Comparison of ENCODE assay signal across 9 mouse cellular contexts in genomic region chr11:116532810-116533338, GRCm38 (mm10). TPM values are rescaled to one million over a fixed set of nuclear protein-coding genes. Genes with fewer than 3 reads are reported as not detected.
DNase-seq lines count a peak whose midpoint lies in the region; ATAC-seq and TF ChIP-seq lines count a peak whose summit lies in the region.
"Had no signal": no experiment of that assay in that cellular context is flagged by ENCODE, and none has a peak within 500 bp of the region (broad histone marks: within the 10 kb centered on the region; RNA-seq: fewer than 3 reads in every experiment).

No protein-coding gene starts in this region.

- peak overlapping the region; percentile 87 for H3K4me2 ChIP-seq in hindbrain, embryonic 15.5 days
- H3K4me2 ChIP-seq in midbrain, embryonic 16.5 days (ENCODE audit: low read length): peak overlapping the region; percentile 71

- peak; percentile 28; the same call in 1 of the 2 replicates for ATAC-seq in frontal cortex, adult (ENCODE audit: low TSS enrichment)
- 0 out of 2 replicates have a peak, but pooled peaks have one; percentile 5 for ATAC-seq in hindbrain, embryonic 15.5 days (ENCODE audit: low FRiP score, low read depth)
- ATAC-seq in midbrain, embryonic 16.5 days: peak; percentile 14; the same call in 1 of the 2 replicates

- H3K4me1 ChIP-seq in hindbrain, embryonic 15.5 days (replicated peaks): peaks cover 43% of the 10 kb centered on the region
- no peaks in the 10 kb centered on the region for H3K4me1 ChIP-seq in liver, adult 2 months (ENCODE audit: control insufficient read depth, insufficient read depth, low read length)
- H3K4me1 ChIP-seq in midbrain, embryonic 16.5 days (ENCODE audit: control insufficient read depth, insufficient read depth, low read length): peaks cover 30% of the 10 kb centered on the region

- 0 out of 2 replicates have a peak, but pooled peaks cover 6% of the 10 kb centered on the region for H3K36me3 ChIP-seq in hindbrain, embryonic 15.5 days
- no peaks in the 10 kb centered on the region for H3K36me3 ChIP-seq in liver, adult 2 months (ENCODE audit: control insufficient read depth, insufficient read depth, low read length)
- H3K36me3 ChIP-seq in midbrain, embryonic 16.5 days (ENCODE audit: control insufficient read depth, insufficient read depth, low read length): no peaks in the 10 kb centered on the region

- DNase-seq in frontal cortex, adult 2 months (ENCODE audit: extremely low spot score in 1 of 2, low spot score in 1 of 2): no peak
- DNase-seq in cerebellum, postnatal 14 days: peak; percentile 73 to 74
- peak; percentile 81 for DNase-seq in gastrocnemius, adult 2 months
- DNase-seq in liver, adult 2 months (ENCODE audit: extremely low read depth, low read depth, low spot score): no peak
- DNase-seq in thymus, postnatal 0 days (ENCODE audit: low spot score): peak; percentile 27

- TF ChIP-seq CTCF in gastrocnemius, adult 2 months (IDR thresholded peaks at IDR 0.05): peak; percentile 33
- no peak for TF ChIP-seq CTCF in liver, adult 2 months (IDR thresholded peaks at IDR 0.05; ENCODE audit: low read depth, low read length)

- H3K79me2 ChIP-seq in liver, adult 2 months (ENCODE audit: control insufficient read depth, insufficient read depth, low read length): no peaks in the 10 kb centered on the region

- under 1% methylated on average over 50 of the region's 50 CpGs for WGBS in hindbrain, embryonic 15.5 days
- WGBS in liver, adult 2 months: 2% methylated on average over 50 of the region's 50 CpGs
- WGBS in midbrain, embryonic 16.5 days: under 1% methylated on average over 45 of the region's 50 CpGs

- intact Hi-C loops in gastrocnemius, adult 2 months (cut with DNase I): no loop called here

- peak overlapping the region; percentile 79 for H3K27ac ChIP-seq in gastrocnemius, adult 2 months
- 0 out of 2 replicates have a peak overlapping the region, but pooled peaks have one; percentile 14 for H3K27ac ChIP-seq in hindbrain, embryonic 15.5 days (replicated peaks)
- no peak overlapping the region for H3K27ac ChIP-seq in liver, adult 2 months (replicated peaks; ENCODE audit: insufficient read depth, low read depth, low read length)
- no peak overlapping the region for H3K27ac ChIP-seq in midbrain, embryonic 16.5 days (ENCODE audit: low read length)

- H3K9ac ChIP-seq in hindbrain, embryonic 15.5 days: peak overlapping the region; percentile 32
- H3K9ac ChIP-seq in liver, adult 2 months (ENCODE audit: low read depth, low read length): peak overlapping the region; percentile 44
- peak overlapping the region; percentile 51 for H3K9ac ChIP-seq in midbrain, embryonic 16.5 days (ENCODE audit: low read depth, low read length)

- no peaks in the 10 kb centered on the region for H3K9me3 ChIP-seq in hindbrain, embryonic 15.5 days
- H3K9me3 ChIP-seq in midbrain, embryonic 16.5 days (replicated peaks; ENCODE audit: control insufficient read depth, low read length, poor library complexity, severe bottlenecking): no peaks in the 10 kb centered on the region

- H3K27me3 ChIP-seq in hindbrain, embryonic 15.5 days: peaks cover 44% of the 10 kb centered on the region
- H3K27me3 ChIP-seq in liver, adult 2 months (ENCODE audit: control insufficient read depth, insufficient read depth, low read length): peaks cover 18% of the 10 kb centered on the region
- peaks cover 25% of the 10 kb centered on the region for H3K27me3 ChIP-seq in midbrain, embryonic 16.5 days (ENCODE audit: control insufficient read depth, insufficient read depth, low read depth, low read length)

- H3K4me3 ChIP-seq in gastrocnemius, adult 2 months: peak overlapping the region; percentile 81
- H3K4me3 ChIP-seq in hindbrain, embryonic 15.5 days: peak overlapping the region; percentile 44
- peak overlapping the region; percentile 36 for H3K4me3 ChIP-seq in liver, adult 2 months (ENCODE audit: insufficient read depth, low read depth, low read length)
- H3K4me3 ChIP-seq in midbrain, embryonic 16.5 days (ENCODE audit: low read depth, low read length): peak overlapping the region; percentile 43

- TF ChIP-seq POLR2A in liver, adult 2 months (IDR thresholded peaks at IDR 0.05; ENCODE audit: extremely low read depth, insufficient read depth, low read length): no peak

RNA-seq across cellular contexts. Expression of gene Sphk1, which starts 2.1 kb away (rescaled TPM):
- polyA plus RNA-seq in frontal cortex, adult 2 months (2012; rRNA removed): 13.7 and 17.6 TPM in 2 replicates
- 1 to 10 TPM in 1 of 2 experiments, under 1 TPM in 1; 0.36 to 1.7 TPM for total RNA-seq in gastrocnemius, adult 2 months (2021)
- 8.4 and 11.0 TPM in 2 replicates for polyA plus RNA-seq in hindbrain, embryonic 15.5 days (2015; fragmentation: Nextera tagmentation; extraction: Ambion mirVana)
- 0.47 and 0.55 TPM in 2 replicates for total RNA-seq in liver, adult 2 months (2014; rRNA removed)
- 0.21 and 0.44 TPM in 2 replicates for polyA plus RNA-seq in liver, adult 2 months (2012; rRNA removed)
- 4.4 and 5.5 TPM in 2 replicates for polyA plus RNA-seq in midbrain, embryonic 16.5 days (2015; fragmentation: Nextera tagmentation; extraction: Ambion mirVana)
- polyA plus RNA-seq in thymus, postnatal 0 days (2015; fragmentation: Nextera tagmentation; extraction: Ambion mirVana): 13.7 and 14.8 TPM in 2 replicates
- total RNA-seq: neutrophil, adult 5-6 weeks had no signal

RNA-seq across cellular contexts. Expression of gene Prpsap1, which starts 38.9 kb away (rescaled TPM):
- polyA plus RNA-seq in frontal cortex, adult 2 months (2012; rRNA removed): 114 and 119 TPM in 2 replicates
- 10 to 100 TPM; 14.2 to 15.1 TPM for total RNA-seq in gastrocnemius, adult 2 months (2021)
- 181 and 186 TPM in 2 replicates for polyA plus RNA-seq in hindbrain, embryonic 15.5 days (2015; fragmentation: Nextera tagmentation; extraction: Ambion mirVana)
- total RNA-seq in liver, adult 2 months (2014; rRNA removed): 37.7 and 59.0 TPM in 2 replicates
- 72.8 and 80.1 TPM in 2 replicates for polyA plus RNA-seq in liver, adult 2 months (2012; rRNA removed)
- 177 and 198 TPM in 2 replicates for polyA plus RNA-seq in midbrain, embryonic 16.5 days (2015; fragmentation: Nextera tagmentation; extraction: Ambion mirVana)
- 90.9 and 96.6 TPM in 2 replicates for polyA plus RNA-seq in thymus, postnatal 0 days (2015; fragmentation: Nextera tagmentation; extraction: Ambion mirVana)

RNA-seq across cellular contexts. Expression of gene Ube2o, which starts 48.4 kb away (rescaled TPM):
- polyA plus RNA-seq in frontal cortex, adult 2 months (2012; rRNA removed): 77.1 and 86.0 TPM in 2 replicates
- 10 to 100 TPM; 19.4 to 22.9 TPM for total RNA-seq in gastrocnemius, adult 2 months (2021)
- 35.0 and 36.7 TPM in 2 replicates for polyA plus RNA-seq in hindbrain, embryonic 15.5 days (2015; fragmentation: Nextera tagmentation; extraction: Ambion mirVana)
- total RNA-seq in liver, adult 2 months (2014; rRNA removed): 2.0 and 3.2 TPM in 2 replicates
- polyA plus RNA-seq in liver, adult 2 months (2012; rRNA removed): 5.7 and 7.3 TPM in 2 replicates
- 15.5 and 17.0 TPM in 2 replicates for polyA plus RNA-seq in midbrain, embryonic 16.5 days (2015; fragmentation: Nextera tagmentation; extraction: Ambion mirVana)
- 6.4 and 6.8 TPM in 2 replicates for polyA plus RNA-seq in thymus, postnatal 0 days (2015; fragmentation: Nextera tagmentation; extraction: Ambion mirVana)

RNA-seq across cellular contexts. Expression of gene Aanat, which starts 53.4 kb away (rescaled TPM):
- 2.1 and 2.8 TPM in 2 replicates for polyA plus RNA-seq in frontal cortex, adult 2 months (2012; rRNA removed)
- total RNA-seq in gastrocnemius, adult 2 months (2021): not detected
- polyA plus RNA-seq in hindbrain, embryonic 15.5 days (2015; fragmentation: Nextera tagmentation; extraction: Ambion mirVana): 0.14 TPM in 1 of 2 replicates, not detected in the other
- total RNA-seq in liver, adult 2 months (2014; rRNA removed): not detected in 2 replicates
- polyA plus RNA-seq in liver, adult 2 months (2012; rRNA removed): not detected in 2 replicates
- polyA plus RNA-seq in midbrain, embryonic 16.5 days (2015; fragmentation: Nextera tagmentation; extraction: Ambion mirVana): 0.20 and 0.36 TPM in 2 replicates
- not detected in 2 replicates for polyA plus RNA-seq in thymus, postnatal 0 days (2015; fragmentation: Nextera tagmentation; extraction: Ambion mirVana)
- total RNA-seq: neutrophil, adult 5-6 weeks had no signal

Comparison
In these comparisons a context has a peak if more than half of its experiments do, and no peak if none do; other contexts are left out.
1. DNase-seq: peak in cerebellum, postnatal 14 days (2 of 2), gastrocnemius, adult 2 months (single experiment) and thymus, postnatal 0 days (single experiment); none in frontal cortex, adult 2 months (0 of 2) and liver, adult 2 months (single experiment).
2. H3K27ac ChIP-seq: peak in gastrocnemius, adult 2 months (single experiment) and hindbrain, embryonic 15.5 days (single experiment); none in liver, adult 2 months (single experiment) and midbrain, embryonic 16.5 days (single experiment).
3. Peak in every context shown above with its lines, with median percentiles within 50 percentile points of each other: ATAC-seq, H3K4me3 ChIP-seq and H3K9ac ChIP-seq.